Mouse (Mus musculus): ENCODE data around the gene Tuba4a. TPM values are rescaled to one million over a fixed set of nuclear protein-coding genes. Genes with fewer than 3 reads are reported as not detected.

Gene Tuba4a
- total RNA-seq, 4 experiments from 2014 or later = 598 to 614 (median 602) TPM

DNA sequence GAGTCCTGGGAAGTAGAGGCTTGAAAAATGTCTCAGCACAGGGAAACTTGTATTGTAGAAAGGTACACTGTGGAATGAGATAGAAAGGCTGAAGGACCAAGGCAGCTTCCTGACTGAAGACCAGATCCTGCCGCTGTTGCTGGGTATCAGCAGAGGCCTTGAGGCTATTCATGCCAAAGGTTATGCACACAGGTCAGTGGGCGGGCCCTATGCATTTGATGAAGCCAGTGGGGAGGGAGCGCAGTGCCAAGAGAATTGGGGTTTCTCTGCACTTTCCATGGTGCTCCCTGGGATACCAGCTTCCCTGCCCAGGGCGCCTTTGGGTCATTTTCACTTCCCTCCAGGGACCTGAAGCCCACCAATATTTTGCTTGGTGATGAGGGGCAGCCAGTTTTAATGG lies 7.1 kb downstream of the Tuba4a start:
- DNase-seq (ENCODE audit: low spot score in 2 of 2) = no peak

GRCm38 (mm10) chr1:75211141-75211708 lies 8.4 kb downstream of the Tuba4a start:
- DNase-seq (ENCODE audit: low spot score in 2 of 2) = no peak

GRCm38 (mm10) chr1:75210136-75211087 lies 9.3 kb downstream of the Tuba4a start, which contains the start of the genes Glb1l and Stk16:
Gene Glb1l (minus strand): TSS chr1:75210813.
Gene Stk16 (plus strand): TSS chr1:75210838.
- DNase-seq (ENCODE audit: low spot score in 2 of 2) = peak; percentile 94 to 95

DNA sequence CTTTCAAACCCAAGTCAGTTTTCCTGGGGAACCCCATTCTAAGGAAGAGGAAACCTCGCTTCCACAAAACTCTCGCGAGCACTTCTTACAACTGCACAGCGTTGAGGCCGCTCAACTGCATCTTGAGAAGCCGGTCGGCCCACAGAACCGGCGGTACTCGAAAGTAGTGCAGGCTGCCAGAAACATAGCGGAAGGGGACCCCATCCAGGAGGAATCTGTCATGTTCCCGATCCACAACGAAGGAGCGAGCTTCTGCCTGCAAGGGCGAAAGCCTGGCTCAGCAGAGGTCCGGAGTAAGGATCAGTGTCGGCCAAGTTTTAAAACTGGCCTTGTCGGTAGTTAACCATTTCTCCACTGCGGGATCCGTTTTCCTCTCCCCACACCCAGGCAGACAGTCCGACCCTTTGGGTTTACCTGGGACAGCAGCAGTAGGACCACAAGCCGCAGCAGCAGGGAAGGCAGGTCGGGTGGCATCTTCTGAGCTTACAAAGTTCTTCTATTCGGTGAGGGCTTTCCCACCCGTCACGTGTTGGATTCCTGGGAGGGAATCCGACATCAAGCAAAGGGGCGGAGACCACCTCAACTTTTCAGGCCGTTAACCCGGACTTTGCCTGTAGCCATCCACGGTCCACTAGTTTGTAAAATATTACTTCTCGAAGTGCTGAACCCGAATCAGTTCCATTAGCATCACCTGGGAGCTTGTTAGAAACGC lies 10.5 kb downstream of the Tuba4a start:
- no peak for DNase-seq (ENCODE audit: low spot score in 2 of 2)

DNA sequence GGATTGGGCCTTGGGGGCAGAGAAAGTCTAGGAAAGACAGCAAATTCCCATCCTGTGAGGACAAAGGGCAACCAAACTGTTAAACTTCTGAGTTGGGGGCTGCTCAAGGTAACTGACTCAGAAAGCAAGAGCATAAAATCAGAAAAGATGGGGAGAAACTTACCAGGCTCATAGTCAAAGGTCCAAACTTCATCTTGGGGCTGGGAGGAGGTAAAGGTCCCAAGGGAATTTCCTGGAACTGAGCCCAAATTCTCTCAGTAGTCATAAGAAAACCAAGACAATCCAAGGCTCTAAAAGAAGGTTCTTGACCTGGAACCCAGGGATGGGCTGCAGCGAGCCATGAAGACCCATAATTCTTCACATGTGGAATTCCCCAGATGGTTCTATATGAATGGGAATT lies 18.4 kb downstream of the Tuba4a start:
- DNase-seq (ENCODE audit: low spot score in 2 of 2) = no peak

DNA sequence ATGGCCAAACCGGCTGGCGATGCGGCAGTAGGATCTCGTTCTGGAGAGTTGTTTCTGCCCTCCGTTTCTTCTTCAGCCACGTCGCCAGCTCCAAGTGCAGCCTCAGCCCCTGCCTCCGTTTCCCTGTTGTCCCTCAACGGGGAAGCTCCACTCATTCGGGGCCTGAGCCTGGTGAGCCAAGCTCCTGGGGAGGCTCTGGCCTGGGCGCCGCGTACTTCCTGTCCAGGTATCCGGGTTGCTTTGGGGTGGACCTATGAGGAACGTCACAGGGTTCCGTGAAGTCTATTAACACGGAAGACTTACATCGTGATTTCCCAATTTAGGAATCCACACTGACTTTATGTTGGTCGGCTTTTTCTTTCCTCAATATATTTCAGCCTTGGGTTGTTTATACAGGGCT lies 27.2 kb downstream of the Tuba4a start:
- DNase-seq (ENCODE audit: low spot score in 2 of 2) = no peak

GRCm38 (mm10) chr1:75191622-75192402 lies 27.9 kb downstream of the Tuba4a start, which contains the start of the genes Ankzf1 and Atg9a:
Gene Ankzf1 (plus strand): TSS chr1:75192151.
Gene Atg9a (minus strand): TSS chr1:75192196.
- DNase-seq (ENCODE audit: low spot score in 2 of 2) = peak; percentile 86 to 99

DNA sequence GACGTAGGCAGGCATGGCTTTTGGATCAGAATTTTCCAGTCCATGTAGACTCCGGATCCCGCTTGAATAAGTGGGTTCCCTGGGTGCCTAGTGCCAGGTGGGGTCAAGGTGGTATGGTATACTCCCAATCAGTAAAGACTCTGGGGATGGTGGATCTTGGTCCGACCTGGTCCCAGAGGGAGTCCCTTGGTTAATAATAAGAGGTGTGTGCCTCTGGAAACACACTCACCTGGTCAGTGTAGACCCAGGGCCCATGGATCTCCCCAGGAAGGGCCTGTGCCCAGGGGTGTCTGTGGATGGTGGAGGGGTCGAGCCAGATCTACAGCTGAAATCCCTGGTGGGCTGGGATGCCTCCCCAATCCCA lies 28.4 kb downstream of the Tuba4a start:
- no peak for DNase-seq (ENCODE audit: low spot score in 2 of 2)

DNA sequence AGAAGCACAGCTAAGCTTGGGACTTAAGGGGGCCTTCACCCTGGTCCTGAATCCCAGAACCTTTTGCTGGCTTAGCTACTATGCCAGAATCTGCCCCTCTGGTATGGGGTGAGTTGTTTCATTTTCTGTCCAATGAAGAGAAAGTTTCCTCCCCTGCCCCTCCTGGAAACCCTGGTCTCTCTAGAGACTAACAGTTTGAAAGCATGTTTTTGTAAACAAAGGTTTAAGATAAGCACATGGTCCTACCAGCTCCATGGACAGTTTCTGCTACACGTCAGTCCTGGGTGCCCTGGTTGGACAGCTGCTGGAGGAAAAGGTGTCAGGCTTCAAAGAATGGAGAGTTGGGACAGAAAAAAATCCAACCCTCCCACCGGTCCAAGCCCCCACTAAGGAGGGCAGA lies 29.1 kb downstream of the Tuba4a start:
- no peak for DNase-seq (ENCODE audit: low spot score in 2 of 2)

GRCm38 (mm10) chr1:75187914-75188483 lies 31.7 kb downstream of the Tuba4a start:
- no peak for DNase-seq (ENCODE audit: low spot score in 2 of 2)

- DNase-seq (ENCODE audit: low spot score in 2 of 2) = no peak
Measured at GRCm38 (mm10) chr1:75187126-75187525, 32.5 kb downstream of the Tuba4a start.

GRCm38 (mm10) chr1:75185495-75185894 lies 34.2 kb downstream of the Tuba4a start:
- no peak for DNase-seq (ENCODE audit: low spot score in 2 of 2)

DNA sequence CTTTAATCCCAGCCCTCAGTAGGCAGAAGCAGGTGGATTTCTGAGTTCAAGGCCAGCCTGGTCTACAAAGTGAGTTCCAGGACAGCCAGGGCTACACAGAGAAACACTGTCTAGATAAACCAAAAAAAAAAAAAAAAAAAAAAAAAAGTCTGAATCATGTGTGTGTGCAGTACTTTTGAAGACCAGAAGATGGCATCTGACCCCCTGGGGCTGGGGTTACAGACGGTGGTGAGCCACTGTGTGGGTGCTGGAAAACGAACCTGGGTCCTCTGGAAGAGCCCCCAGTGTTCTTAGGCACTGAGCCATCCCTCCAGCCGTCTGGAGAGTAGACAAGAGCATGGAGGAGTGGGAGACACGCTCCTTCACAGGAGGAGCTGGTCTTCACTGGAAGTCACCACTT lies 37.5 kb downstream of the Tuba4a start:
- DNase-seq (ENCODE audit: low spot score in 2 of 2) = no peak

DNA sequence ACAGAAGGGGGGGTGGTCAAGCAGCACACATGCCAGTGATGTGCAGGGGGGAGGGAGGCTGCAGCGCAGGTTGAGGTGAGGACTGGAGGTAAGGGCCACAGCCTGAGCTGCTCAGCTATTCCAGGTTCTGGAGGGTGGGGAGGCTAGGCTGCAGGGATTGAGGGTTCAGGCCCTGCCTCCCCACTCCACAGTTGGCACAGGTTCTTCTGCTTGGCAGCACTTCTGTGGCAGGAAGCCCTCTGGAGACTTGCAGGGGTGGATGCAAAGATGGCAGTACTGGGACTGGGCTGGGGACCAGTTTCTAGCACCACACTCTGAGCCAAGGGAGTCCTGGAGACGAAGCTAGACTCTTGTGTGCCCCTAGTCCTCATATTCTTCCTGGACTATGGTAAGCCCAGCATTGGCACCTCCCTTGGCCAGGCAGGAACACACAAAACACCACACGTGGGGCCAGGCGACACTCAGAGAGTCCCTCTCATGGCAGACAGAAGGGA lies 38.2 kb downstream of the Tuba4a start:
- DNase-seq (ENCODE audit: low spot score in 2 of 2) = no peak

DNA sequence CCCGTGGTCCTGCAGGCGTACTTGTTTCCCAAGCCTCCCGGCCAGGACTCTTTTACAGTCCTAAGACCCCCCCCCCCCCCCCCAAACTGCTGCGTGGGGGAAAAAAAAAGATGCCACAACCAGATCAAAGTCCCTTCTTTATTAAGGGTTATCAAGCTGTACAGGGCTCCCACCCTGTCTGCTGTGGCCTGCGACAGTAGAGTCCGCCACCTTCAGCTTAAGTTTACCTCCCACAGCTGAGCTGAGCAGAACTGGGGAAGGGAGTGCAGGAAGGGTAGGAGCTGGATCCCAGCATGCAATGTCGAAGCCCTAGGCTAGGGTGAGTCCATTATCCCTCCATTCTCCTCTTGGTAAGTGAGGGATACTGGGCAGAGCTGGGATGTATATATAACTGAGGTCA lies 38.9 kb downstream of the Tuba4a start:
- no peak for DNase-seq (ENCODE audit: low spot score in 2 of 2)

- DNase-seq (ENCODE audit: low spot score in 2 of 2) = peak; percentile 76 to 94
Measured at GRCm38 (mm10) chr1:75180105-75180590, 39.5 kb downstream of the Tuba4a start, which contains the start of gene Abcb6. Gene Abcb6 (minus strand): TSS chr1:75180392.

- peak in 1 of 2 experiments; percentile 45 for DNase-seq (ENCODE audit: low spot score in 2 of 2)
Measured at GRCm38 (mm10) chr1:75179334-75180104, 40.1 kb downstream of the Tuba4a start.

DNA sequence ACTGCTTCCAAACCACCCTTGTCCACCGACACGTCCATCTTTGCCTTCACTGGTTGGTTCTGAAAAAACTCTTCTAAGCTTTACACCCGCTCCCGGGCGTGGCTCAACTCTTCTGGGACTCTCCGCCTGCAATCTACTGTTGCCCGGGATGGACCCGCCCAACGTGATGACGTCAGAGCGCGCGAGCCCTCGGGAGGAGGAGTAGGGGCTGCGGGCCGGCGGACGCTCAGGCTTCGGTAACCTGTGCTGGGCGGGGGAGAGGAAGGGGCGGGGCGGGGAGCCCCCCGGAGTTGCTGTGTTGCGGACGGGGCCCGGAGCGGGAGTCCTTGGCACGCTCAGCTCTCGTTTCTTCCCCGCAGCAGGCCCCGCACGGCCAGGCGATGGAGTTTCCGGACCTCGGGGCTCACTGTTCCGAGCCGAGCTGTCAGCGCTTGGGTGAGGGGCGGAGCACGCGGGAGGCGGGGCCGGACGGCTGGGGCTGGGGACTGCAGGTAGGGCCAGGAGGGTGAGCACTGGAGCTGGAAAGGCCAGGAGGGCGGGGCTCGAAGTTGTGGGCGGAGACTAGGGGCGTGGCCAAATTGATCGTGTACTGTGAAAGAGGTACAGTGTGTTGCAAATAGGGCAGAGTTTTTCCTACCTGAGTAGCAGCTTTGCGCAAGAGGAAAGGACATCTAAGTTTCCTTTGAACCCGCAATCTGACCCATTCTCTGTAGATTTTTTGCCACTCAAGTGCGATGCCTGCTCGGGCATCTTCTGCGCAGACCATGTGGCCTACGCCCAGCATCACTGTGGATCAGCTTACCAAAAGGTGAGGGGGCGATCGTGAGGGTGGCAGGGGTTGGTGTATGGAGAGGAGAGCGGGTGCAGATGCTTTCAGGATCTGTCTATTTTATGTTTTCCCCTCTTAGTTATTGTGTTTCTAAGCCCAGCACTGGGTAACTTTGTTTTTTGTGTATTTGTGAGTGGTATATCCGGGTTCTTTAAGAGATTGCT lies 50.9 kb downstream of the Tuba4a start, which contains the start of gene Zfand2b:
TSS of gene Zfand2b (plus strand) at position 175 of the 993 bp plus-strand sequence.
- DNase-seq (ENCODE audit: low spot score in 2 of 2) = peak; percentile 85 to 93

Data from left cerebral cortex, adult 8-10 months (tissue).